Mouse (Mus musculus): Measurements from ENCODE around the gene 1700010B08Rik.

DNA sequence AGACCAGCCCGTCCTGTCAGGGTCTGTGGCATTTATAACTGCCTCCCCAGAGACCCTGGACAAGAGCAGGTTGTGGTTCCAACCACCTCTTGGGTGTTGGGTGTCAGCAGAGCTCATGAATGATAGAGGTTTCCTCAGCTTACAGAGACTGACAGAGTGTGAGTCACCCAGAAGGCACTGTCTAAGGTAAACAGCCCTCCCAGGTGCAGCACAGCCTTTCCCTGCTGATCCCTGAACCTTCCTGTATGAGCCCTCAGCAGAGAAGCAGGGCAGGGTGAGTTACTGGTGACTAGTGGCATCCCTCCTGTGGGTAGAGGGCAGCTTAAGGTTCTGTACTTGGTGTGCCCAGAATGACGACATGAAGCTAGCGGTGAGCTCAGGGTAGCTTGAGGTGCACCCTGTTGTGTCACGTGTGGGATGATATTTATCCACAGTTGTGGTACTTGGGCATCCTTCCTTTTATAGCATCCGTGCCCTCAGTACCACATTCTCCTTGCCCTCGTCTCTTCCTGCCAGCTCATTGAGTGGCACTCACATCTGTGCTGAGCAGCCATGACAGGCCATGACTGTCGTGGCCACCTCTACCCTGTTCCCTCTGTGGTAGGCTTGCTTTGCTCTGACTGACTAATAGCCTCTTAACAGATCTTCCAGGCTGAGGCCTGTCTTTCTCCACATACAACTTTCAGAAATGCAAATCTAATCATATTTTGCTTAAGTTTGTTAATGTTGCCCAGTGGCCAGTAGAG, 25.0 kb downstream of the 1700010B08Rik start:
- TF ChIP-seq POLR2A (IDR thresholded peaks at IDR 0.05; ENCODE audit: borderline replicate concordance, insufficient read depth, low read length) (no peak), CTCF (IDR thresholded peaks at IDR 0.05; ENCODE audit: borderline replicate concordance, insufficient read depth, low read depth, low read length) (no peak)
